Mouse (Mus musculus): ENCODE data around the gene Rps6kl1. TPM values are rescaled to one million over a fixed set of nuclear protein-coding genes. Genes with fewer than 3 reads are reported as not detected.
A peak's percentile ranks its signal among the peaks of the same experiment; 100 is the strongest.

Rps6kl1 gene
- polyA plus RNA-seq, 1 experiment = 0.05 TPM

DNA sequence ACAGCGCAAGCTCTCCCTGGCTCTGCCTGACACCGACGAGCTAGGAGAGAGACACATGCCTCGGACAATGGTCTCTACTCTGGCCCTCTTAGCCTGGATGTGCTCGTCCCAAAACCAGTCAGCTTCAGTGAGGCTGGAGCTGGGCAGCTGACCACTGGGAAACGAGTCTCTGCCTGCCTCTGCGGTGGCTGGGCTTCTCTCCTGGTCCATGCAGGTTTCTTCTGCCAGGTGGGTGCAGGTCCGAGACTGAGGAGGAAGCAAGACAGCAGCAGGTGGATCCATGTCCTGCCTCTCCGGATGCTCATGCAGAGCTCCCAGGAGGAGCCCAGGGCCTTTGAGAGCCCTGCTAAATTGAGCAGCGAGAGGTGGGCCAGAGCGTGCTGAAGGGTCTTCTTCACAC, 55.9 kb downstream of the Rps6kl1 start:
- no peaks in the 10 kb centered on the region for H3K27me3 ChIP-seq (ENCODE audit: control insufficient read depth, insufficient read depth, low read length)
- H3K27ac ChIP-seq (ENCODE audit: control insufficient read depth, insufficient read depth, low read depth, low read length) = peak overlapping the region; percentile 58
- H3K4me3 ChIP-seq (ENCODE audit: control insufficient read depth, low read depth, low read length) = peak overlapping the region; percentile 89
- no peak for TF ChIP-seq CTCF (IDR thresholded peaks at IDR 0.05; ENCODE audit: control insufficient read depth, insufficient read depth, insufficient replicate concordance, low read depth, low read length)
- no peak for TF ChIP-seq POLR2A (IDR thresholded peaks at IDR 0.05; ENCODE audit: control insufficient read depth, low read depth, low read length)
- peaks cover 5% of the 10 kb centered on the region for H3K4me1 ChIP-seq (ENCODE audit: control insufficient read depth, insufficient read depth, low read length)
- no peaks in the 10 kb centered on the region for H3K36me3 ChIP-seq (ENCODE audit: control insufficient read depth, insufficient read depth, low read length)

- TF ChIP-seq POLR2A (IDR thresholded peaks at IDR 0.05; ENCODE audit: control insufficient read depth, low read depth, low read length) (no peak), CTCF (IDR thresholded peaks at IDR 0.05; ENCODE audit: control insufficient read depth, insufficient read depth, insufficient replicate concordance, low read depth, low read length) (no peak)
- peaks cover 5% of the 10 kb centered on the region for H3K4me1 ChIP-seq (ENCODE audit: control insufficient read depth, insufficient read depth, low read length)
- H3K4me3 ChIP-seq (ENCODE audit: control insufficient read depth, low read depth, low read length) = peak overlapping the region; percentile 89
- no peaks in the 10 kb centered on the region for H3K36me3 ChIP-seq (ENCODE audit: control insufficient read depth, insufficient read depth, low read length)
- no peaks in the 10 kb centered on the region for H3K27me3 ChIP-seq (ENCODE audit: control insufficient read depth, insufficient read depth, low read length)
- H3K27ac ChIP-seq (ENCODE audit: control insufficient read depth, insufficient read depth, low read depth, low read length) = peak overlapping the region; percentile 58
Measured at GRCm38 (mm10) chr12:85094706-85095105, 56.4 kb downstream of the Rps6kl1 start.

GRCm38 (mm10) chr12:85094010-85094409, 57.1 kb downstream of the Rps6kl1 start:
- peaks cover 5% of the 10 kb centered on the region for H3K4me1 ChIP-seq (ENCODE audit: control insufficient read depth, insufficient read depth, low read length)
- TF ChIP-seq POLR2A (IDR thresholded peaks at IDR 0.05; ENCODE audit: control insufficient read depth, low read depth, low read length) = no peak
- no peak for TF ChIP-seq CTCF (IDR thresholded peaks at IDR 0.05; ENCODE audit: control insufficient read depth, insufficient read depth, insufficient replicate concordance, low read depth, low read length)

GRCm38 (mm10) chr12:85092214-85092613, 58.9 kb downstream of the Rps6kl1 start:
- H3K27ac ChIP-seq (ENCODE audit: control insufficient read depth, insufficient read depth, low read depth, low read length) = no peak overlapping the region
- TF ChIP-seq POLR2A (IDR thresholded peaks at IDR 0.05; ENCODE audit: control insufficient read depth, low read depth, low read length) (no peak), CTCF (IDR thresholded peaks at IDR 0.05; ENCODE audit: control insufficient read depth, insufficient read depth, insufficient replicate concordance, low read depth, low read length) (0 out of 2 replicates have a peak, but pooled peaks have one; percentile 9)

More at GRCm38 (mm10) chr12:85094010-85094409, 57.1 kb downstream of the Rps6kl1 start:
- no peaks in the 10 kb centered on the region for H3K36me3 ChIP-seq (ENCODE audit: control insufficient read depth, insufficient read depth, low read length)
- H3K27me3 ChIP-seq (ENCODE audit: control insufficient read depth, insufficient read depth, low read length) = no peaks in the 10 kb centered on the region
- peak overlapping the region; percentile 47; the same call in 1 of the 2 replicates for H3K27ac ChIP-seq (ENCODE audit: control insufficient read depth, insufficient read depth, low read depth, low read length)
- H3K4me3 ChIP-seq (ENCODE audit: control insufficient read depth, low read depth, low read length) = peak overlapping the region; percentile 89

GRCm38 (mm10) chr12:85091190-85091589, 59.9 kb downstream of the Rps6kl1 start:
- no peak for TF ChIP-seq POLR2A (IDR thresholded peaks at IDR 0.05; ENCODE audit: control insufficient read depth, low read depth, low read length)
- no peak for TF ChIP-seq CTCF (IDR thresholded peaks at IDR 0.05; ENCODE audit: control insufficient read depth, insufficient read depth, insufficient replicate concordance, low read depth, low read length)
- H3K36me3 ChIP-seq (ENCODE audit: control insufficient read depth, insufficient read depth, low read length) = no peaks in the 10 kb centered on the region

More at GRCm38 (mm10) chr12:85092214-85092613, 58.9 kb downstream of the Rps6kl1 start:
- Histone ChIP-seq H3K36me3 (ENCODE audit: control insufficient read depth, insufficient read depth, low read length) (no peaks in the 10 kb centered on the region), H3K4me3 (ENCODE audit: control insufficient read depth, low read depth, low read length) (no peak overlapping the region), H3K27me3 (ENCODE audit: control insufficient read depth, insufficient read depth, low read length) (no peaks in the 10 kb centered on the region), H3K4me1 (ENCODE audit: control insufficient read depth, insufficient read depth, low read length) (peaks cover 5% of the 10 kb centered on the region)

DNA sequence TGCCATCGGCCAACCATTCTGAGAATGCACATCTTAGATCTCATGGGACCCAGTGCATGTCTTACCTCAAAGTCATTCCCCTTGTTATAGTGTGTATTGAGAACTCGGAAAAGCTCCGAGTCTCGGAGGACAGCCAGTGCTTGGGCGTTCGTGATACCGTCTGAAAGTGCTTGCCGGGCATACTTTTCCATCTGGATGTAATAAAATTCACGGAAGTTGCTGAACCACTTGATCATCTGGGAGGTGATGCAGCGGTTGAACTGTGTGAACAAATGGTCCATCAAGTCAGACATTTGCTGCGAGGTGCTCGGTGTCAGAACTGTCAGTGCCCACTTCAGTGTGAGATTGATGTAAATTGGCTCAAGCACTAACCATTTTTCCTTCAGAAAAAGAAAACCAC, 63.2 kb downstream of the Rps6kl1 start:
- no peak overlapping the region for H3K27ac ChIP-seq (ENCODE audit: control insufficient read depth, insufficient read depth, low read depth, low read length)
- no peak for TF ChIP-seq CTCF (IDR thresholded peaks at IDR 0.05; ENCODE audit: control insufficient read depth, insufficient read depth, insufficient replicate concordance, low read depth, low read length)
- TF ChIP-seq POLR2A (IDR thresholded peaks at IDR 0.05; ENCODE audit: control insufficient read depth, low read depth, low read length) = no peak
- no peak overlapping the region for H3K4me3 ChIP-seq (ENCODE audit: control insufficient read depth, low read depth, low read length)
- no peaks in the 10 kb centered on the region for H3K27me3 ChIP-seq (ENCODE audit: control insufficient read depth, insufficient read depth, low read length)
- H3K36me3 ChIP-seq (ENCODE audit: control insufficient read depth, insufficient read depth, low read length) = no peaks in the 10 kb centered on the region
- H3K4me1 ChIP-seq (ENCODE audit: control insufficient read depth, insufficient read depth, low read length) = no peaks in the 10 kb centered on the region

More at GRCm38 (mm10) chr12:85091190-85091589, 59.9 kb downstream of the Rps6kl1 start:
- Histone ChIP-seq H3K4me3 (ENCODE audit: control insufficient read depth, low read depth, low read length) (no peak overlapping the region), H3K27me3 (ENCODE audit: control insufficient read depth, insufficient read depth, low read length) (no peaks in the 10 kb centered on the region), H3K4me1 (ENCODE audit: control insufficient read depth, insufficient read depth, low read length) (peaks cover 5% of the 10 kb centered on the region), H3K27ac (ENCODE audit: control insufficient read depth, insufficient read depth, low read depth, low read length) (no peak overlapping the region)

Other genes with a start within 250 kb of the Rps6kl1 start
- gene Fcf1, start 180.4 kb downstream of the Rps6kl1 start, polyA plus RNA-seq (2012; rRNA removed) = 57.2 and 68.1 TPM in 2 replicates
- gene Arel1, start 180.4 kb downstream of the Rps6kl1 start, polyA plus RNA-seq (2012; rRNA removed) = 66.6 and 79.6 TPM in 2 replicates
- 38.5 and 47.1 TPM in 2 replicates for gene Ylpm1, start 154.9 kb downstream of the Rps6kl1 start, polyA plus RNA-seq (2012; rRNA removed)
- 38.3 and 42.1 TPM in 2 replicates for gene Prox2, start 40.5 kb downstream of the Rps6kl1 start, polyA plus RNA-seq (2012; rRNA removed)
- 55.0 and 57.4 TPM in 2 replicates for gene Dlst, start 40.4 kb downstream of the Rps6kl1 start, polyA plus RNA-seq (2012; rRNA removed)
- 2.3 and 3.6 TPM in 2 replicates for gene Pgf, start 26.5 kb upstream of the Rps6kl1 start, polyA plus RNA-seq (2012; rRNA removed)
- 52.6 and 54.0 TPM in 2 replicates for gene Eif2b2, start 68.2 kb upstream of the Rps6kl1 start, polyA plus RNA-seq (2012; rRNA removed)
- 11.1 and 13.1 TPM in 2 replicates for gene Mlh3, start 119.3 kb upstream of the Rps6kl1 start, polyA plus RNA-seq (2012; rRNA removed)
- gene Acyp1, start 137.2 kb upstream of the Rps6kl1 start, polyA plus RNA-seq (2012; rRNA removed) = 187 and 199 TPM in 2 replicates
- gene Zc2hc1c, start 137.3 kb upstream of the Rps6kl1 start, polyA plus RNA-seq (2012; rRNA removed) = 11.6 and 13.7 TPM in 2 replicates
- gene Nek9, start 188.1 kb upstream of the Rps6kl1 start, polyA plus RNA-seq (2012; rRNA removed) = 18.2 and 20.3 TPM in 2 replicates
- gene Tmed10, start 223.6 kb upstream of the Rps6kl1 start, polyA plus RNA-seq (2012; rRNA removed) = 86.0 and 87.3 TPM in 2 replicates

Data from testis, adult 2 months (tissue).